Mouse (Mus musculus): ENCODE results near the gene Cdkn2d.
A peak's percentile ranks its signal among the peaks of the same experiment; 100 is the strongest.

Cdkn2d gene

DNA sequence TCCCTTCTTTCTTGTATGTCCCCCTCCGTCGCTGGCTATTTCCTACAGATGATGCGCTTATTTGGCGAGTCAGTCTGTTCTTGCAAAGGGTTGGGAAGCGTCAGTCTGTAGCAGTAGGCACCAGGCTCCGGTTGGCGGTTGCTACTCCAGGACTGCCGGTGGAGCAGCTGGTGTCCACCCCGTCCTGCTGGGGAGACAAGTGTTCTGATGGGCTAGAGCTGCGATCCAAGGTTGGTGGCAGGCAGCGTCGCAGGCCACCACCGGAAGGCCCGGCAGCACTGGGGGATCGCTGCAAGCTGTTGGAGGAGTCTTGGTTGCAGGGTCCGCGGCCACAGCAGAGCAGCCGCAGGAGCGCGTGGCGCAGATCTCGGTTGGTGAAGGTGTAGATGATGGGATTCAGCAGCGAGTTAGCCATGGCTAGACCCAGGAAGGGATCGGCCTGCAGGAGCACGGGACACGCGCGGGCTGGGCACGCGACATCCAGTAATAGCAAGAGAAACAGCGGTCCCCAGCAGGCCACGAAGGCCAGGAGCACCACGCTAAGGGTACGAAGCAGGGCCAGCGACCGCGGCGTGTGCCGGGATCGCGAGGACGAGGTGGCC lies 47.3 kb downstream of the Cdkn2d start:
- DNase-seq = peak in 1 of 2 experiments; percentile 80

DNA sequence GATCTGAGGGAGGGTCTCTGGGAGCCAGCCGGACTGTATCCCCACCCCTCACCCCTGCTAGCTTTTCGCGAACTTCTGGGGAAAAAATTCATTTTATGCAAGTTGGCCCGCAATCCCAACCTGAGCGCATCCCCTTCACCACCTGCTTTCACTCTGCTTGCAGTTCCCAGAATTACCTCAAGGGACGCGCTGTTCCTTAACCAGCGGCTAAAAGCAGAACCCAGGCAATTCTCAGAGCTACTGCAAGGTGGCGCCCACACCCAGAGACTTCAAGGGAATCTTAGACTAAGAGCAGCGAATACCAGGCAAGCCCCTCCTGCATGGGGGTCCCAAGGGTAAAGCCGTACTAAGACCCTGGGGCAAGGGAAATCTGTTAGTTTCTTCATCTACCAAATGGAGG lies 49.9 kb downstream of the Cdkn2d start:
- DNase-seq = peak; percentile 94 to 95

DNA sequence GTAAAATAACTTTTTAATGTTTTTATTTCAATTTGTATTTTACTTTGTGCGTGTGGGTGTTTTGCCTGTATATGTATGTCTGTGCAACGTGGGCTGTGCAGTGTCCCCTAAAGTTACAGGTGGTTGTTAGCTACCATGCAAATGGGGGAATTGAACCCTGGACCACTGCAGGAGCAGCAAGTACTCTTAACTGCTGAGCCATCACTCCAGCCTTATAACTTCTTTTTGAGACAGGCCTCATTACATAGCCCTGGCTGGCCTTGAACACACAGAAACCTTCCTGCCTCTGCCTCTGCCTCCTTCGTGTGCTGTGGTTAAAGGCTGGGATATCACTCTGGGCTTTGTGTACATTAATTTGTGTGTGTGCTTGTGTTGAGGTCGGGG lies 51.8 kb downstream of the Cdkn2d start:
- DNase-seq = no peak

DNA sequence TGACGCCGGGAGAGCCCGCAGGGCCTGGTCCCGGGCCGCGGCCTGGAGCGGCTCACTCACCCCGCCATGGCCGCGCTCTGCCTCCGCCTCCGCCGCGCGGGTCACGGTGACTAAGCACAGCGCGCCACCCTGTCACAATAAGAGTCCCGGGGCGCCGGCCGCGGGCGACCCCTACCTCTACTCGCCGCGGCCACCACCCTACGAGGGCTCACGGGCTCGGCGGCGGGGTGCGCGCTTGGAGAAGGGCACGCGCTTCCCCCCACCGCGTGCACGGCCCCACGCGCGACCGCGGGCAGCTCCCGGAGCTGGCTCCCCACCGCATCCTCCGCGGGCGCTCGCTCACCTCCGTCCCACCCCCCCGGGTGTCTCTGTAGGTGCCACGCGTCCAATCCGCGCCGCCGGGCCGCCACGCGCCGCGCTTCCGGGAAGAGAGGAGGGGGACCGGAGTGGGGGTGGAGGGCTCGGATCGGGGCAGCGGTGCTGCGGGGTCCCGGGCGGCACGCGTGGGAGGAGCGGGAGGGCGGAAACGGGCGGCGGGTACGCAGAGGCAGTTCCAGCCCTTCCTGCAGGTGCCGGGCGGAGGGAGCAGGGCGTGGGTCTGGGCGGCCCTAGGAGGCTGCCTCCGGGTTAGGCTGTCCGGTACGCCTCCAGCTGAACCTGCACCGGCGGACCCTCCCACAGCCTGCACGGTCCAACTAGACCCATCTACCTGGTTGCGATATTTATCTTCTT lies 52.3 kb downstream of the Cdkn2d start, which contains the start of gene Keap1:
TSS of gene Keap1 (minus strand) at position 629 of the 732 bp plus-strand sequence.
- DNase-seq = peak; percentile 87 to 90
